Mouse (Mus musculus) telencephalon, adult 2 months (tissue): Measurements from ENCODE around the gene Psen2.

Source experiments
- DNase-seq: peaks from one replicate; pipeline ENCODE4 v3.0.0-alpha.2; 2011; ENCODE audit warnings: low read depth, low spot score

The Psen2 gene

DNA sequence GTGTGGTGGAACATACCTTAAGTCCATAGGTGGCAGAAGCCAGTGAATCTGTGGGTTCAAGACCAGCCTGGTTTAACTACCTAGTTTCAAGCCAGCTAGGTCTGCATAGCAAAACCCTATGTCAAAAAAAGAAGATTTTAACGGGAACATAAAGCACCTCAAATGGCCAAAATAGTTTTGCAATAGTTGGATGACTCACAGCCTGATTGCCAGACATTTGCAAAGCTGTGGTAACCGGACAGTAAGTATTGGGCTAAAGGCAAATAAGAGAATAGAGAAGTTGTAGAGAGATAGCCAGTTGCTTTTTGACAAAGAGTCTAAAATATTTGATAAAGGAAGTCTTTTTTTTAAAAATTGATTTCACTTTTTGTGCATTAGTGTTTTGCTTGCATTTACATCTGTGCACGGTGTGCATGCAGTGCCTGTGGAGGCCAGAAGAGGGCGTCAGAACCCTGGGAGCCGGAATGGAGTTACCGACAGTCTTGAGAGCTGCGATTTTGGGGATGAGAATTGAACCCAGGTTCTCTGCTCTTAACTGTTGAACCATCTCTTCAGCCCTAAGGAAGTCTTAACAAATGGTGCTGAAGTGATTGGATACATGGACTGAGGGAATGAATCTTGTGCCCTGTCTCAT, at the start of gene Psen2:
Gene Psen2 (minus strand): TSS at position 75 of the 634 bp plus-strand sequence.
- no peak for DNase-seq

- DNase-seq = no peak
These were observed 49.6 kb upstream of the Psen2 start for GRCm38 (mm10) chr1:180312792-180313311.

- DNase-seq = no peak
These were observed 49.0 kb upstream of the Psen2 start for GRCm38 (mm10) chr1:180312286-180312685.

DNA sequence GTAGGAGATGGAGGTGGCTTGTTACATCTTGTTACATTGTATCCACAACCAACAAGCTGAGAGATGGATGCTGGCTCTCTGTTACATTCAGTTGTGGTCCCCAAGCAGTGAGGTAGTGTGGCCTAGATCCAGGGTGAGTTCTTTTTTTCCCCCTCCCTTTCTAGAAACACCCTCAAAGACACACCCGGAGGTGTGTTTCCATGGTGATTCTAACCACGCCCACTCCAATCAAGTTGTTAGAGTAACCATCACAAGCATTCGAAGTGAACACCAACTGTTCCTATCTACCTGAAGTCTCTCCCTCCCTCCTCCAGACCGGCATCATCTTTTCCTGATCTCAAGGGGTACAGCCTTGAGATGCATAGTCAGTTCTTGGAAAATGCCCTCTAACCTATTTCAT, 45.7 kb upstream of the Psen2 start:
- no peak for DNase-seq

DNA sequence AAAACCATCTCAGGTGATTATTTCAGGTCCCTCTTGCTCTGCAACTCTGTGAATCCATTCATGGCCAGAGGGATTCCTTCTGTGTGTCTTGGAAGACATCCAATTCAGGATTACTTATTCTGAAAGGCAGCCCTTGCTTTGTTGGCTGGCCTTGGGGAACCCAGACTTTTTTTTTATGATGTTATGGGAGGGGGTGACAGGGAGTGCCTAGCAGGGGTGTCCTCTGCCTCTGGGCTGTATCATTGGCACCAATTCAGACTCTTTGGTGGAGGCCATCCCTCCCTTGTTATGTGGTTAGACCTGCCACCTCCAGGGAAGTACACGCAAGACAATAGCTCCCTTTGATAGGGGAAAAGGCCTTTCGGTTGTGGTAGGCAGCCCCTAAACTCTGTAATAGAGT, 44.4 kb upstream of the Psen2 start:
- no peak for DNase-seq

- no peak for DNase-seq
These were observed 43.7 kb upstream of the Psen2 start for GRCm38 (mm10) chr1:180306889-180307288.

GRCm38 (mm10) chr1:180303600-180303999, 40.4 kb upstream of the Psen2 start:
- DNase-seq = no peak

DNA sequence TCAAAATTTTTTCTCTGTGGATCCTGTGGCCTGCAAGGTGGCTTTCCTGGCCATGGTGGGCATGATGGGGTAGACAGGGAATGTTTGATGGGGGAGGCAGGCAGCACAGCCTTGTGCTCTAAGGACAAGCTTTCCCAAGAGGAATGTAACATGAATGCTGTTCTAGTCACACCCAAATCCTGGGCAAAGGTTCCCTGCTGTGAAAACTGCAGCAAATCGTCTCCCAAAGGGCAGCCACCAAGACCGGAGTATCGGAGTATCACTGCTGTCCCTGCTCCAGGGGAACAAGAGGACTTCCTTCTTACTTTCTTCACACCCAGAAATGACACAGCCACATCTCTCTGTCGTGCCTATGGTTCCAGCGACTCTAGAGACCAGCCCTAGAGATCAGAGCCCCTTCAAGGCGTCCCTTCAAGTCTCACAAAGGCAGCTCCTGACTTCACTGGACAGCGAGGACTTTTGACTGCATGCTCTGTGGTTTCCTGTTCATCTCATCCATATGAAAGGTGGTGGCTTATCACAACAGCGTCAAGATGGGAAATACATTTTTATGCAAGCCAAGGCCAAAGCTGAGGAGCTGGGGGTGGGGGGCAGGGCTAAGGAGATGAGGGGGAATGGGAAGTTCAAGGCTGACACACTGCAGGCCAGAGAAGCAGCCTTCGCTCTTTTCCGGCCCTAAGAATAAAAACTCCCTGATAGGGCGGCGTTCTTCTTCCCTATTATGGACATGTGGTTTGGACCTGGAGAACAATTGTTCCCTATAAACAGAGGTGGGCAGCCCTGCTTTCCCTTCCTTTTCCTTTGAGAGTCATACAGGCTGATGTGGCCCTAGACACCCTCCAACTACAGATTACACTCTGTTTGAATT, 39.2 kb upstream of the Psen2 start:
- no peak for DNase-seq

- DNase-seq = no peak
These were observed 37.8 kb upstream of the Psen2 start for GRCm38 (mm10) chr1:180300997-180301396.

DNA sequence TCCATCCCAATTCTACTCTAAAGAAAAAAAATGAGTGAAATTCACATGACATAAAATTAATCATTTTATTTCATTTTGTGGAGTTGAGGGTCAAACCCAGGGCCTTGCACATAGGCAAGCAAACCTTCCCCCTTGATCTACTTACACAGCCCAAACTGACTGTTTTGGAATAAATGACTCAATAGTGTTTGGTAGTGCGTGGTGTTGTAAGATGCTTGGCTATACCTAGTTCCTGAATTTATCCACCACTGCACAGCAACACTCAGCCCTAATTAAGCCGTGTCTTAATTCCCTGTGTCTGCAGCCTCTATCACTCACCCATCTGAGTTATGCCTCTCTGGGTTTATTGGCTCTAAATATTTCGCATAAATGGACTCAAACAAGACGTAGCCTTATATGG, 37.1 kb upstream of the Psen2 start:
- DNase-seq = no peak

- DNase-seq = no peak
These were observed 36.5 kb upstream of the Psen2 start for GRCm38 (mm10) chr1:180299697-180300096.

DNA sequence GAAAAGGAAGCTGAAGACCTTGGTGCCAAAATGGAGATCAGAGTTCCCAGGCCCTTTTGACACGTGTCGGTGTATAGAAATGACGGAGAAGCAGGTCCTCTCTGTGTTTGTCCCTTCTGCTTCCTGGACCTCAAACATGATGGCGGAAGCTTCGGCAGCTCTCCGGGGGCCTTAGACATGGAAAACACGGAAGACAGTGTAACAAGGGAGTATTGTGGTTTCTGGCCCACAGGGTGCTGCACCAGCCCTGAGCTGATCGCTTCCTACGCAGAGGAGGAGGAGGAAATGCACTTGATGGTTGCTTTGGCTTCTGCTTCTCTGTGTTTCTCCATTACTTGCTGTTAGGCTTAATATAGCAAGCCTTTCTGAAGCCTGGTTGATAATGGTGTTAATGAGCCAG, 32.9 kb upstream of the Psen2 start:
- no peak for DNase-seq

- no peak for DNase-seq
These were observed 27.1 kb upstream of the Psen2 start for GRCm38 (mm10) chr1:180290358-180290757.

GRCm38 (mm10) chr1:180289788-180290187, 26.6 kb upstream of the Psen2 start:
- DNase-seq = no peak

- DNase-seq = no peak
These were observed 25.7 kb upstream of the Psen2 start for GRCm38 (mm10) chr1:180288872-180289468.

GRCm38 (mm10) chr1:180288227-180288626, 25.0 kb upstream of the Psen2 start:
- no peak for DNase-seq

GRCm38 (mm10) chr1:180286081-180286831, 23.0 kb upstream of the Psen2 start:
- DNase-seq = no peak

- no peak for DNase-seq
These were observed 20.9 kb upstream of the Psen2 start for GRCm38 (mm10) chr1:180283813-180284768.

DNA sequence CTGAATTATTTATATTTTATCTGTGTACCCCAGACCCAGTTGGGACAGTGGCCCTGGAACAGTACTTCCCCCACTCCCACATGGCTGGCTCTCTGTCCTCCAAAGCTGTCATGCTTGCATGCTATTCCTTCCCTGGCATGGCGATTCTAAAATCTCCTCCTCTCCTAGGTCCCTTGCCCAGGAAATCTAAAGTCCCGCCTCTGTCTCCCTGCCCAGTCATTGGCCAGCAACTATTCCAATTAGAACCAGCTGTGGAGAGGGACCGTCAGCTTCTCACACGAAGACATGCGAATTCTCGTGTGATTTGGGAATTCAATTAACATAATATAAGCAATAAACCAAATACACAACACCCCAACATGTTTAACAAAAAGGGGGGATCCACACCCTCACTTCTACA, 19.3 kb upstream of the Psen2 start:
- no peak for DNase-seq

GRCm38 (mm10) chr1:180279648-180280047, 16.4 kb upstream of the Psen2 start:
- no peak for DNase-seq

DNA sequence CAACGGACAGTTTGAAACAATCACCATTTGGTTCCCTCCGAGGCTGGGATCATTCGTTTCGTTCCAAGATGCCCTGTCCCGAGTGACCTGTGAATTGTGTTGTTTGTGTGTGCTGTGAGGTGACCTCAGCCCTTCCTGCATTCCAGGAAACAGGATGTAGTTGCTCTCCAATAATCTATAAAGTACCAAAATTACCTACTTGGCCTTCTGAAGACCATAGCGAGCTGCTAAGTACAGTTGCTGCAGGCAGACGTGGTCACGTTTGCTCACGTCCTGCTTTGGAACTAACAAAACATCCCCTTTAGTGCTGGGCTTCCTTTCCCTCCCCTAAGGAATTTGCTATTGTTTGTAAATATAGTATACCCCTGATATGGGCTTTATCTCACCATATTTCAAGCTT, 14.3 kb upstream of the Psen2 start:
- DNase-seq = no peak
